Mouse (Mus musculus): Measurements from ENCODE around the gene Klhl1. TPM values are rescaled to one million over a fixed set of nuclear protein-coding genes. Genes with fewer than 3 reads are reported as not detected.

The Klhl1 gene
- total RNA-seq (2023) = not detected

GRCm38 (mm10) chr14:96518954-96519682 is at the start of gene Klhl1:
TSS of gene Klhl1 (minus strand) at chr14:96519102.

